Mouse (Mus musculus) heart, embryonic 14.5 days (tissue): ENCODE data around the gene Cnpy4. TPM values are rescaled to one million over a fixed set of nuclear protein-coding genes. Genes with fewer than 3 reads are reported as not detected.

ENCODE experiments used
- ATAC-seq: fragments of 200-750 bp; cut with Nextera tagmentation; 2 replicates; pipeline ENCODE4 v1.8.0; 2017; ENCODE audit warnings: low read depth, moderate TSS enrichment; ENCODE audit not compliant: insufficient number of reproducible peaks, insufficient read depth, low FRiP score
- H3K27ac ChIP-seq, 2 experiments: fragments of 200-500 bp in 1 of 2; fragments of 300-500 bp in 1 of 2; sonication (generic) in 1 of 2; replicated peaks in 1 of 2; 2 replicates each; pipeline ENCODE4 v1.5.1; 2012 to 2014; ENCODE audit warnings: low read depth in 2 of 2, low read length in 2 of 2, control low read depth in 1 of 2, mild to moderate bottlenecking in 1 of 2, mixed read lengths in 1 of 2; ENCODE audit not compliant: control insufficient read depth in 1 of 2, insufficient read depth in 1 of 2
- H3K27me3 ChIP-seq: fragments of 300-500 bp; sonication (generic); 2 replicates; pipeline ENCODE4 v1.6.1; 2014; ENCODE audit warnings: mild to moderate bottlenecking, low read length, control low read depth; ENCODE audit not compliant: control insufficient read depth, insufficient read depth
- H3K36me3 ChIP-seq: fragments of 300-500 bp; sonication (generic); 2 replicates; pipeline ENCODE4 v1.6.1; 2014; ENCODE audit warnings: mild to moderate bottlenecking, control low read depth, low read length, mixed read lengths; ENCODE audit not compliant: control insufficient read depth, insufficient read depth
- H3K4me1 ChIP-seq, 2 experiments: fragments of 200-500 bp in 1 of 2; fragments of 300-500 bp in 1 of 2; sonication (generic) in 1 of 2; 2 replicates each; pipeline ENCODE4 v1.6.1; 2012 to 2014; ENCODE audit warnings: low read length in 2 of 2, control low read depth in 1 of 2, mixed read lengths in 1 of 2; ENCODE audit not compliant: control insufficient read depth in 2 of 2, insufficient read depth in 2 of 2
- H3K4me2 ChIP-seq: fragments of 300-500 bp; sonication (generic); 2 replicates; pipeline ENCODE4 v1.6.1; 2014; ENCODE audit warnings: mild to moderate bottlenecking, low read length
- H3K4me3 ChIP-seq, 2 experiments: fragments of 200-500 bp in 1 of 2; fragments of 300-500 bp in 1 of 2; sonication (generic) in 1 of 2; 2 replicates each; pipeline ENCODE4 v1.5.1; 2012 to 2014; ENCODE audit warnings: low read length in 2 of 2, mild to moderate bottlenecking in 2 of 2, control low read depth in 1 of 2, low read depth in 1 of 2, moderate library complexity in 1 of 2; ENCODE audit not compliant: control insufficient read depth in 1 of 2, insufficient read depth in 1 of 2
- H3K9ac ChIP-seq: fragments of 300-500 bp; sonication (generic); 2 replicates; pipeline ENCODE4 v1.6.1; 2014; ENCODE audit warnings: mild to moderate bottlenecking, low read length
- H3K9me3 ChIP-seq: fragments of 300-500 bp; sonication (generic); 2 replicates; pipeline ENCODE4 v1.6.1; 2016; ENCODE audit warnings: low read length, control low read depth; ENCODE audit not compliant: control insufficient read depth
- WGBS: fragments of 180-500 bp; shearing (Covaris S2); extraction: QIAGEN DNeasy Blood & Tissue Kit; methylation state at CpG from one replicate; pipeline ENCODE4 v1.1.7; 2014; 5-methylcytosine and 5-hydroxymethylcytosine counted together
- polyA plus RNA-seq: library from polyadenylated mRNA; unstranded; fragments of >200 nt; fragmentation: Nextera tagmentation; extraction: Ambion mirVana; gene quantifications from 2 replicates; pipeline ENCODE4 v1.2.1, GENCODE M21; 2014

The Cnpy4 gene
- polyA plus RNA-seq, 1 experiment from 2014 or later: 22.8 TPM

GRCm38 (mm10) chr5:138187661-138188306, 499 bp downstream of the Cnpy4 start:
- no peaks in the 10 kb centered on the region for H3K9me3 ChIP-seq
- H3K4me1 ChIP-seq: peaks cover 5 to 11% of the 10 kb centered on the region in 2 experiments; a peak in 2 of 4 replicates
- peak overlapping the region; percentile 84 for H3K9ac ChIP-seq
- peak; percentile 72 for ATAC-seq
- peak overlapping the region; percentile 72 for H3K4me2 ChIP-seq
- peak overlapping the region; percentile 65 to 74 for H3K27ac ChIP-seq
- WGBS: under 1% methylated on average over 10 of the region's 10 CpGs
- H3K27me3 ChIP-seq: no peaks in the 10 kb centered on the region
- peaks cover 36% of the 10 kb centered on the region for H3K36me3 ChIP-seq
- peak overlapping the region; percentile 68 to 73 for H3K4me3 ChIP-seq

- peak within 1 kb of the TSS; percentile 91 for H3K4me2 ChIP-seq
- 9% methylated on average over 54 of the region's 54 CpGs for WGBS
These were observed 6.8 kb downstream of the Cnpy4 start, which contains the start of gene Mblac1 for GRCm38 (mm10) chr5:138193771-138194727. Mblac1 (plus strand) TSS chr5:138194314.

GRCm38 (mm10) chr5:138194755-138195345, 7.6 kb downstream of the Cnpy4 start:
- 1% methylated on average over 29 of the region's 29 CpGs for WGBS
- peak overlapping the region; percentile 91 for H3K4me2 ChIP-seq
- H3K27me3 ChIP-seq: no peaks in the 10 kb centered on the region
- H3K4me3 ChIP-seq: peak overlapping the region; percentile 54
- H3K4me1 ChIP-seq: peaks cover 3 to 4% of the 10 kb centered on the region in 2 experiments; a peak in 3 of 4 replicates
- peak overlapping the region; percentile 81 for H3K9ac ChIP-seq
- no peaks in the 10 kb centered on the region for H3K9me3 ChIP-seq
- peak; percentile 32 for ATAC-seq
- H3K36me3 ChIP-seq: peaks cover 24% of the 10 kb centered on the region
- H3K27ac ChIP-seq: peak overlapping the region; percentile 76 to 79

More at GRCm38 (mm10) chr5:138193771-138194727, 6.8 kb downstream of the Cnpy4 start, which contains the start of gene Mblac1:
- H3K36me3 ChIP-seq: peaks cover 24% of the 10 kb centered on the region
- H3K4me3 ChIP-seq: peak within 1 kb of the TSS; percentile 54
- peak; percentile 80 for ATAC-seq
- no peaks in the 10 kb centered on the region for H3K27me3 ChIP-seq
- peak within 1 kb of the TSS; percentile 81 for H3K9ac ChIP-seq
- peaks cover 3 to 4% of the 10 kb centered on the region in 2 experiments; a peak in 3 of 4 replicates for H3K4me1 ChIP-seq
- peak within 1 kb of the TSS; percentile 76 to 79 for H3K27ac ChIP-seq
- no peaks in the 10 kb centered on the region for H3K9me3 ChIP-seq

GRCm38 (mm10) chr5:138195463-138195862, 8.2 kb downstream of the Cnpy4 start:
- H3K27ac ChIP-seq: 0 out of 4 replicates have a peak overlapping the region, but pooled peaks of 1 of the 2 experiments have one; percentile 76
- H3K4me2 ChIP-seq: peak overlapping the region; percentile 91
- no peak for ATAC-seq
- no peaks in the 10 kb centered on the region for H3K9me3 ChIP-seq
- peak overlapping the region; percentile 81 for H3K9ac ChIP-seq
- H3K27me3 ChIP-seq: no peaks in the 10 kb centered on the region
- H3K4me3 ChIP-seq: peak overlapping the region in 1 of 2 experiments; percentile 54; a peak in 2 of 4 replicates
- H3K36me3 ChIP-seq: peaks cover 21% of the 10 kb centered on the region
- WGBS: 80% methylated on average over 7 of the region's 7 CpGs
- peaks cover 3 to 4% of the 10 kb centered on the region in 2 experiments; a peak in 3 of 4 replicates for H3K4me1 ChIP-seq

- ATAC-seq: no peak
These were observed 12.3 kb downstream of the Cnpy4 start for GRCm38 (mm10) chr5:138199576-138199975.

GRCm38 (mm10) chr5:138202086-138202485, 14.8 kb downstream of the Cnpy4 start:
- no peaks in the 10 kb centered on the region for H3K36me3 ChIP-seq
- 82% methylated on average over 3 of the region's 3 CpGs for WGBS

More at GRCm38 (mm10) chr5:138199576-138199975, 12.3 kb downstream of the Cnpy4 start:
- Histone ChIP-seq H3K9me3 (peaks cover 6% of the 10 kb centered on the region; the same call in 1 of the 2 replicates), H3K27me3 (no peaks in the 10 kb centered on the region), H3K4me1 (peaks cover 2 to 3% of the 10 kb centered on the region in 2 experiments; a peak in 1 of 4 replicates), H3K36me3 (no peaks in the 10 kb centered on the region), H3K4me3 (no peak overlapping the region), H3K9ac (no peak overlapping the region), H3K4me2 (no peak overlapping the region), H3K27ac (no peak overlapping the region)
- 0% methylated on average over 1 of the region's 1 CpGs for WGBS

GRCm38 (mm10) chr5:138207253-138207652, 20.0 kb downstream of the Cnpy4 start:
- H3K9me3 ChIP-seq: peaks cover 17% of the 10 kb centered on the region

More at GRCm38 (mm10) chr5:138202086-138202485, 14.8 kb downstream of the Cnpy4 start:
- Histone ChIP-seq H3K4me2 (no peak overlapping the region), H3K9ac (no peak overlapping the region), H3K4me3 (no peak overlapping the region), H3K27ac (no peak overlapping the region), H3K27me3 (no peaks in the 10 kb centered on the region), H3K4me1 (no peaks in the 10 kb centered on the region), H3K9me3 (peaks cover 14% of the 10 kb centered on the region)
- no peak for ATAC-seq

More at GRCm38 (mm10) chr5:138207253-138207652, 20.0 kb downstream of the Cnpy4 start:
- Histone ChIP-seq H3K9ac (no peak overlapping the region), H3K27ac (no peak overlapping the region), H3K4me1 (no peaks in the 10 kb centered on the region), H3K4me2 (no peak overlapping the region), H3K27me3 (no peaks in the 10 kb centered on the region), H3K36me3 (no peaks in the 10 kb centered on the region), H3K4me3 (no peak overlapping the region)
- no peak for ATAC-seq
- WGBS: 82% methylated on average over 1 of the region's 1 CpGs
